Mouse (Mus musculus): ENCODE measurements around the gene Rpn1. TPM values are rescaled to one million over a fixed set of nuclear protein-coding genes. Genes with fewer than 3 reads are reported as not detected.

The Rpn1 gene
- polyA plus RNA-seq, 1 experiment, result 151 TPM

DNA sequence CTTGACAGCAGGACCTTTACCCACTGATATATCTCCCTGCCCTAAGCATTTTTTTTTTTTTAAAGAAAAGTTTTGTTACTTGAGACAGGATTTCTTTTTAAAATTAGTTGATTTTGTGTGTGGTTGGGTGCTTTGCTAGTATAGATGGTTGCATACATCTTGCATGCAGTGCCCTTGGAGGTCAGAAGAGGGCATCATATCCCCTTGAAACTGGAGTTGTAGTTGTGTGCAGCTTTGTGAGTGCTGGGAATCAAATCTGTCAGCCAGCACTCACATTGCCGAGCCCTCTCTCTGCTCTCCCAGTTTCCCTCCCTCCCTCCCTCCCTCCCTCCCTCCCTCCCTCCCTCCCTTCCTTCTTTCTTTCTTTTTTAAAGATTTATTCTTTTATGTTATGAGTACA is 4.7 kb downstream of the Rpn1 start:
- H3K4me3 ChIP-seq (replicated peaks; ENCODE audit: insufficient read depth, low read depth, low read length), result no peak overlapping the region
- H3K4me1 ChIP-seq (ENCODE audit: control insufficient read depth, insufficient read depth, low read length), result no peaks in the 10 kb centered on the region
- 58% methylated on average over 1 of the region's 1 CpGs for WGBS
- no peak for TF ChIP-seq CTCF (IDR thresholded peaks at IDR 0.05; ENCODE audit: borderline replicate concordance, insufficient read depth, low read depth, low read length)
- no peak for TF ChIP-seq POLR2A (IDR thresholded peaks at IDR 0.05; ENCODE audit: borderline replicate concordance, insufficient read depth, low read length)
- H3K27me3 ChIP-seq (ENCODE audit: control insufficient read depth, insufficient read depth, low read length), result no peaks in the 10 kb centered on the region
- DNase-seq, result no peak
- H3K27ac ChIP-seq (ENCODE audit: insufficient read depth, low read length), result no peak overlapping the region

DNA sequence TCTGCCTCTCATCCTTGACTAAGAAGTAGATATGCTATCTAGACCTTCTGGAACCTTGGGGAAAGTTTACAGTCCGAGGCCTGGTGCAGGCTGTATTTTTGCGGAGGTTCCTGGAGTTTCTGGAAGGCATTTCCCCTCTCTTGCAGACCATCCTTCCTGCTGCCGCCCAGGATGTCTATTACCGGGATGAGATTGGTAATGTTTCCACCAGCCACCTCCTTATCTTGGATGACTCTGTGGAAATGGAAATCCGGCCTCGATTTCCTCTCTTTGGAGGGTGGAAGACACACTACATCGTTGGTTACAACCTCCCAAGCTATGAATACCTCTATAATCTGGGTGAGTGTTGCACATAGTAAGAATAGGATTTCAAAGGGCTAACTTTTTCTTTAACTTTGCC is 11.1 kb downstream of the Rpn1 start:
- Histone ChIP-seq H3K4me1 (ENCODE audit: control insufficient read depth, insufficient read depth, low read length) (no peaks in the 10 kb centered on the region), H3K27ac (ENCODE audit: insufficient read depth, low read length) (no peak overlapping the region), H3K27me3 (ENCODE audit: control insufficient read depth, insufficient read depth, low read length) (no peaks in the 10 kb centered on the region), H3K4me3 (replicated peaks; ENCODE audit: insufficient read depth, low read depth, low read length) (no peak overlapping the region)
- 93% methylated on average over 7 of the region's 7 CpGs for WGBS
- TF ChIP-seq CTCF (IDR thresholded peaks at IDR 0.05; ENCODE audit: borderline replicate concordance, insufficient read depth, low read depth, low read length) (no peak), POLR2A (IDR thresholded peaks at IDR 0.05; ENCODE audit: borderline replicate concordance, insufficient read depth, low read length) (no peak)
- DNase-seq, result no peak

DNA sequence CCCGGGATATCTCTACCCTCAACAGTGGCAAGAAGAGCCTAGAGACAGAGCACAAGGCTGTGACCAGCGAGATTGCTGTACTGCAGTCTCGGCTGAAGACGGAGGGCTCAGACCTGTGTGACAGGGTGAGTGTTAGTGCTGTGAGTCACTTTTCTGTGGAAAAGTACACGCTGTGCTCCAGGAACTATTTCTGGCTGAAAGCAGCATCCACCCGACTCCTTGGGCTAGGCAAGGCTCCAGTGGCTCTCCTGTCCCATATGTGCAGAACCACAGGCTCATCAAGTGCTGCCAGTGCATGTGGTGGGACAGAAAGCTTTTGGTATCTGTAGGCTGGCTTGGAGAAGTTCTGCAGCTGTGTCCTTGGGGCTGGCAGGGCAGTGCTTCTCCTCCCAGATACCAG is 17.8 kb downstream of the Rpn1 start:
- DNase-seq, result no peak
- H3K27ac ChIP-seq (ENCODE audit: insufficient read depth, low read length), result no peak overlapping the region

DNA sequence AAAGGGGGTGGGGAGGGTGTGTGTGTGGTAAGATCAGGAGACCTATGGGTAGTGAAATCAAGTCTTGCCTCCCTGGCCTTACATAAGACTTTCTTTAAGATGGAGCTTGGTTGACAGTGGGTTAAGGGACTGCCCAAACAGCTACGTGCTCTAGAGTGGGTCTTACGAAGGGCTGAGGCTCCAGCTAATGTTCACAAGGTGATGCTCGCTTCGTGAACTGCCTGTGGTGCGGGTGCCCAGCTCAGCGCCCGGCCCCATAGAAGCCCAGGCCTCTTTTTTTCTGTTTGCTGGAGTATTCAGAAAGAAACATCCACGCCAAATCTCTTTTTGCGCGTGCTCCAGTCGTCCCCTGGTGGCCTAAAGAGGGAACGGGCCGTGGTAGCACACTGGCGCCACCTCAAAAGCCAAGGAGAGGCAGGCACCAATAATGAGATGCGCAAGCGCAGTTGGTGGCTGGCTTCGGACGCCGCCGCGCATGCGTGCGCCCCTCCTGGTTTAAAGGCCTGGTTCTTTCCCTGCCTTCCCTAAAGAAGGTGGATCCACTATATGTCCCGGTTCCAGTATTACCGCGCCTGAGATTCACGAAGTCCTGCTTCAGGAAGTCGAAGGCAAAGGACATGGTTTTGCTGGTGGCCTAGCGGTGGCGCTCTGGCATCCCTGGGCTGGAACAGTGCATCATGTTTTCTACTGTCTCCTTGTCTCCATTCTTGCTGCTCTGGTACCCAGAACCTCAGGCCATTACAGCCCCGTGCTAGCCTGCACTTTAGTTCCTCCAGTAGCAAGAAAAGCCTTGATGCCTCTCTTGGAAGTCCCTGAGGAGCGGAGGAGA is 21.7 kb downstream of the Rpn1 start:
- WGBS, result 7% methylated on average over 32 of the region's 32 CpGs
- H3K27ac ChIP-seq (ENCODE audit: insufficient read depth, low read length), result peak overlapping the region; percentile 75
- peaks cover 10% of the 10 kb centered on the region; the same call in 1 of the 2 replicates for H3K4me1 ChIP-seq (ENCODE audit: control insufficient read depth, insufficient read depth, low read length)
- TF ChIP-seq CTCF (IDR thresholded peaks at IDR 0.05; ENCODE audit: borderline replicate concordance, insufficient read depth, low read depth, low read length), result peak; percentile 89
- peak; percentile 76; the same call in 1 of the 2 replicates for TF ChIP-seq POLR2A (IDR thresholded peaks at IDR 0.05; ENCODE audit: borderline replicate concordance, insufficient read depth, low read length)
- peak overlapping the region; percentile 59 for H3K4me3 ChIP-seq (replicated peaks; ENCODE audit: insufficient read depth, low read depth, low read length)
- H3K27me3 ChIP-seq (ENCODE audit: control insufficient read depth, insufficient read depth, low read length), result no peaks in the 10 kb centered on the region
- DNase-seq, result peak; percentile 93 to 95

More for the DNA sequence above, 17.8 kb downstream of the Rpn1 start:
- Histone ChIP-seq H3K4me3 (replicated peaks; ENCODE audit: insufficient read depth, low read depth, low read length) (no peak overlapping the region), H3K4me1 (ENCODE audit: control insufficient read depth, insufficient read depth, low read length) (peaks cover 10% of the 10 kb centered on the region; the same call in 1 of the 2 replicates), H3K27me3 (ENCODE audit: control insufficient read depth, insufficient read depth, low read length) (no peaks in the 10 kb centered on the region)
- 83% methylated on average over 6 of the region's 6 CpGs for WGBS
- TF ChIP-seq CTCF (IDR thresholded peaks at IDR 0.05; ENCODE audit: borderline replicate concordance, insufficient read depth, low read depth, low read length) (no peak), POLR2A (IDR thresholded peaks at IDR 0.05; ENCODE audit: borderline replicate concordance, insufficient read depth, low read length) (no peak)

DNA sequence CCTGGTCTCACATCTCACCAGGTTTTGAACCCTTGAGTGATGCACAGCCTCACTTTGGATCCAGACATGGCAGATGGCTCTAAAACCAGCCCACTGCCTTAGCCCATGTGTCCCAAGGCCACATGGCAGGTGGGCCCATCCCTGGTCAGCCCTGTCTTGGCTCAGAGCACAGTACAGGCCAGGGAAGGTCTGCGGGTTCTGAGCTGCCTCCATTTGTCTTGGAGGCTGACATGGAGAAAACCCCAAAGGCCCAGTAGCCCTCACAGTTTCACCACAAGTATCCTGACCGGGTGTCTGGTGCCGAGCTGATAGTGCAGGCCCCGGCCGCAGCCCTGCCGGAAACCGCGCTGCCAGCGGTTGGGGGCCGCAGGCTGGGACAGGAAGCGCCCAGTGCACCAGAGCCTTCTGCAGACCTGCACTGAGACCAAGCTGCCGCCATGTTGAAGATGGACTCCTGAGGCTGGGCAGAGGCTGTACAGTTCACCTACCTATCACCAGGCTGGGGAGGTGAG is 22.4 kb downstream of the Rpn1 start:
- no peaks in the 10 kb centered on the region for H3K27me3 ChIP-seq (ENCODE audit: control insufficient read depth, insufficient read depth, low read length)
- H3K4me3 ChIP-seq (replicated peaks; ENCODE audit: insufficient read depth, low read depth, low read length), result no peak overlapping the region
- no peak for DNase-seq
- TF ChIP-seq CTCF (IDR thresholded peaks at IDR 0.05; ENCODE audit: borderline replicate concordance, insufficient read depth, low read depth, low read length) (no peak), POLR2A (IDR thresholded peaks at IDR 0.05; ENCODE audit: borderline replicate concordance, insufficient read depth, low read length) (no peak)
- peak overlapping the region; percentile 74; the same call in 1 of the 2 replicates for H3K27ac ChIP-seq (ENCODE audit: insufficient read depth, low read length)
- peaks cover 10% of the 10 kb centered on the region; the same call in 1 of the 2 replicates for H3K4me1 ChIP-seq (ENCODE audit: control insufficient read depth, insufficient read depth, low read length)
- 95% methylated on average over 12 of the region's 12 CpGs for WGBS

DNA sequence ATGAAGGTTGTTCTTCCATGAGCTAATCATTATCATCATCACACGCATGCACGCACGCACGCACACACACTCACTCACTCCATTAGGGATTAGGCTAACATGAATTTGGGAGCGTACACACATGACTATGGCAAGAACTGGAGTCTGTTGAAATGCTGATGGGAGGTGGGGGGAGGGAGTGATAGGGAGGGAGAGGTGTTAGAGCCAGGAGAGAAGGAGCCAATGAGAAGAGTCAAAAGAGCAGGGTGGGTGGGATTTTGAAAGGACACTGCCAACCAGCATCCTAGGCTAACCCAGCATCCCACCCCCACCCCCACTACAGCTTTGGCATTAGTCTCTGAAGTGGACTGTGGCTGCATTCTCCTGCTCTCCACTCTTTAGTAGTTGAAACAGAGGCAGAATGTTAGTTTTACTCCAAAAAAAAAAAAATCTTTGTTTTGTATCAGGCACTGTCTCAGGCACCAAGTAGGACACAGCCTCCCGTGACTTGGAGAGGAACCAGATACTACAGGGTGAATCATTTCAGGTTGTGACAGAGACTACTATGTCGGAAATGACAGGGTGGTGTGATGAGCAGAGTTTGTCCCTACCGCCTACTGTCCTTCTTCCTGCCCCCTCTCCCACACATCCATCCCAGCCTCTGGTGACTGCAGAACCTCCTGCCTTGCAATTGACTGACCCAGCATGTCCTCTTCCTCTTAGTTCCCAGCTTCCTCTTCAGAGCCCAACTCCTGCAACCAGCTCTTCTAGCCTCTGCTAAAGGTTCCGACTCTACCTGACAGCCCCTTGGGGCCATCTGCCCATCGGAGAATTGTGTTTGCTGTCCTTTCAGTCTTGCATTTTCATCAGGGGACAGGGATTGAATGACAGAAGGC is 23.6 kb downstream of the Rpn1 start:
- no peak overlapping the region for H3K4me3 ChIP-seq (replicated peaks; ENCODE audit: insufficient read depth, low read depth, low read length)
- TF ChIP-seq CTCF (IDR thresholded peaks at IDR 0.05; ENCODE audit: borderline replicate concordance, insufficient read depth, low read depth, low read length) (no peak), POLR2A (IDR thresholded peaks at IDR 0.05; ENCODE audit: borderline replicate concordance, insufficient read depth, low read length) (no peak)
- H3K4me1 ChIP-seq (ENCODE audit: control insufficient read depth, insufficient read depth, low read length), result peaks cover 10% of the 10 kb centered on the region; the same call in 1 of the 2 replicates
- H3K27me3 ChIP-seq (ENCODE audit: control insufficient read depth, insufficient read depth, low read length), result no peaks in the 10 kb centered on the region
- no peak overlapping the region for H3K27ac ChIP-seq (ENCODE audit: insufficient read depth, low read length)
- no peak for DNase-seq
- WGBS, result 86% methylated on average over 10 of the region's 10 CpGs

DNA sequence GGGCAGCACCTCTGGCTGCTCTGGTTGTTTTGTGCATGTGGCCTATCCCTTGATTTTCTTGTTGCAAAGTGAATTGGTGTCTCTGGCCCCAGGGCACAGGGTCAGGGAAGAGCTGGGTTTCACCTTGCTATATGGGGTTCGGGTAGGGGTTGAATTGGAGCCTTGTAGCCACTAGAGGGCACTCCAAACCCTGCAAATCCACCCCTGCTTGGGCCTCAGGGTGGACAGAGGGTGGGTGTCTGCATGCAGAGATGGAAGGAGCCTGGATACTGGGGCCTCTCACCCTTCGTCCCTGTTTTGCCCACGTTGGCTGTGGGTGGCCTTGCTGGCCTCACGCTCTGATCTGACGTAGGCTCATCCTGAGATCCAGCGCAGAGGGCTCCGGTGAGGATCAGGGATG is 28.9 kb downstream of the Rpn1 start:
- DNase-seq, result peak; percentile 59 to 70
- TF ChIP-seq POLR2A (IDR thresholded peaks at IDR 0.05; ENCODE audit: borderline replicate concordance, insufficient read depth, low read length) (no peak), CTCF (IDR thresholded peaks at IDR 0.05; ENCODE audit: borderline replicate concordance, insufficient read depth, low read depth, low read length) (peak; percentile 89)
- H3K4me3 ChIP-seq (replicated peaks; ENCODE audit: insufficient read depth, low read depth, low read length), result no peak overlapping the region
- 34% methylated on average over 7 of the region's 7 CpGs for WGBS
- no peaks in the 10 kb centered on the region for H3K27me3 ChIP-seq (ENCODE audit: control insufficient read depth, insufficient read depth, low read length)
- H3K4me1 ChIP-seq (ENCODE audit: control insufficient read depth, insufficient read depth, low read length), result peaks cover 15% of the 10 kb centered on the region
- no peak overlapping the region for H3K27ac ChIP-seq (ENCODE audit: insufficient read depth, low read length)
